Mouse (Mus musculus): ENCODE data around the gene Etv6.

GRCm38 (mm10) chr6:134168799-134169198, 133.3 kb downstream of the Etv6 start:
- TF ChIP-seq POLR2A (IDR thresholded peaks at IDR 0.05; ENCODE audit: insufficient read depth, low read depth, low read length) (no peak), CTCF (IDR thresholded peaks at IDR 0.05; ENCODE audit: insufficient read depth, low read depth, low read length) (no peak)
